Mouse (Mus musculus) liver, adult 2 months (tissue): ENCODE measurements around the gene Sh2d1a. TPM values are rescaled to one million over a fixed set of nuclear protein-coding genes. Genes with fewer than 3 reads are reported as not detected.

Source experiments
- DNase-seq: peaks from one replicate; pipeline ENCODE4 v3.0.0-alpha.2; 2011; ENCODE audit warnings: low read depth, low spot score; ENCODE audit errors: extremely low read depth
- H3K27ac ChIP-seq: fragments of 200-500 bp; replicated peaks from 2 replicates; pipeline ENCODE4 v1.5.1; 2012; ENCODE audit warnings: low read depth, mild to moderate bottlenecking, control low read depth, inconsistent platforms, low read length; ENCODE audit not compliant: insufficient read depth
- H3K27me3 ChIP-seq: fragments of 200-500 bp; 2 replicates; pipeline ENCODE4 v1.6.1; 2012; ENCODE audit warnings: mild to moderate bottlenecking, moderate library complexity, low read length, inconsistent platforms; ENCODE audit not compliant: control insufficient read depth, insufficient read depth
- H3K36me3 ChIP-seq: fragments of 200-500 bp; 2 replicates; pipeline ENCODE4 v1.6.1; 2012; ENCODE audit warnings: low read length, inconsistent platforms; ENCODE audit not compliant: control insufficient read depth, insufficient read depth
- H3K4me1 ChIP-seq: fragments of 200-500 bp; 2 replicates; pipeline ENCODE4 v1.6.1; 2011; ENCODE audit warnings: low read length; ENCODE audit not compliant: control insufficient read depth, insufficient read depth
- H3K4me3 ChIP-seq: fragments of 200-500 bp; 2 replicates; pipeline ENCODE4 v1.5.1; 2011; ENCODE audit warnings: low read depth, mild to moderate bottlenecking, control low read depth, low read length, moderate library complexity; ENCODE audit not compliant: insufficient read depth
- H3K79me2 ChIP-seq: fragments of 200-500 bp; 2 replicates; pipeline ENCODE4 v1.6.1; 2012; ENCODE audit warnings: inconsistent platforms, mild to moderate bottlenecking, low read length, moderate library complexity; ENCODE audit not compliant: control insufficient read depth, insufficient read depth
- H3K9ac ChIP-seq: fragments of 200-500 bp; 2 replicates; pipeline ENCODE4 v1.6.1; 2012; ENCODE audit warnings: low read depth, mild to moderate bottlenecking, control low read depth, inconsistent platforms, low read length
- CTCF ChIP-seq: fragments of 200-500 bp; IDR thresholded peaks from 2 replicates; pipeline ENCODE4 v1.5.1; 2011; ENCODE audit warnings: low read depth, low read length, control low read depth
- POLR2A ChIP-seq: fragments of 200-500 bp; IDR thresholded peaks from 2 replicates; pipeline ENCODE4 v1.6.1; 2011; ENCODE audit warnings: low read length, control low read depth; ENCODE audit not compliant: insufficient read depth; ENCODE audit errors: extremely low read depth
- WGBS: fragments of 180-500 bp; shearing (Covaris S2); methylation state at CpG from one replicate; pipeline ENCODE4 v1.1.7; 2018; 5-methylcytosine and 5-hydroxymethylcytosine counted together
- polyA plus RNA-seq: library from polyadenylated mRNA; depleted of rRNA; stranded (reverse); fragments of >200 nt; gene quantifications from 2 replicates; pipeline ENCODE4 v1.2.3, GENCODE M21; 2012; rRNA removed
- total RNA-seq: library from RNA; depleted of rRNA; stranded (reverse); fragments of >200 nt; gene quantifications from 2 replicates; pipeline ENCODE4 v1.2.3, GENCODE M21; 2014; rRNA removed

Gene Sh2d1a
- total and polyA plus RNA-seq, 2 experiments, result 0.20 to 0.55 TPM

DNA sequence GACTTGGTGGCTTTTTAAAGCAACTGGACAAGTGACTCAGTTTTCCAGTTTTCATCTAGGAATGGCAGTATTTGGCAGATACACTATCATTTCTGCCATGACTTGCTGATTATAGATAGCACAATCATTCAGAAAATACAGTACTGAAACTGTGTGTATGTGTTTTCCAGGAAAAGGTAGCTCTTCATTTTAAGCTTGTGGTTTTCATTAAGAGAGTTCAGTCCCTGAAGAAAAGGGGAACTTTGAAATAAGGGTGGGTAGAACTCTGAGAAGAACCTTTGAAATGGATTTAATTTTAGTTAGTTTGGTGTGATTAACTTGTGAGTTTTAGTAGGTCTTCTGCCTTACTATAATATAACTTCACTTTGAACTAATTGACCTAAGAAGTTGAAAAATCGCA, 42.8 kb downstream of the Sh2d1a start:
- no peak for DNase-seq
- TF ChIP-seq POLR2A (no peak), CTCF (no peak)
- Histone ChIP-seq H3K79me2 (no peaks in the 10 kb centered on the region), H3K36me3 (no peaks in the 10 kb centered on the region), H3K27me3 (no peaks in the 10 kb centered on the region), H3K9ac (no peak overlapping the region), H3K4me3 (no peak overlapping the region), H3K4me1 (no peaks in the 10 kb centered on the region), H3K27ac (no peak overlapping the region)
- 83% methylated on average over 1 of the region's 1 CpGs for WGBS

DNA sequence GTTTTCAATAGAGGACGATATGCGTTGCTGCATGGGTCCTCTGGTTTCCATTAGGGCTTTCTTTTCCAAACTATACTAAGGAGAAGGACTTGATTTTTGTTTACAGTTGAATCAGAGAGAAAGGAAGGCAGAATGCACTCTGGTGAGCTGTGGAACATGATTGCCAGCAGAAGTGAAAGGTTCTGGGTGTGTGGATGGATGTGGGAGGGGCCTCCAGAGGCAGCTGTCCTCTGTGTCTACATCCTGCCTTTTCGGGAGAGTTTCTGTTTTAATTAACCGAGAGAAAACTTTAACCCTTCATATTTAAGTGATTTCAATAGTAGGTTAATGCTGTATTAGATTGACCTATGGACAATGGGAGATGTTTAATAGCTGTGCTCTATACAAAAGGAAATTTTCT, 46.3 kb downstream of the Sh2d1a start:
- Histone ChIP-seq H3K27me3 (no peaks in the 10 kb centered on the region), H3K4me1 (no peaks in the 10 kb centered on the region), H3K36me3 (no peaks in the 10 kb centered on the region), H3K79me2 (no peaks in the 10 kb centered on the region), H3K9ac (no peak overlapping the region), H3K27ac (no peak overlapping the region), H3K4me3 (no peak overlapping the region)
- TF ChIP-seq POLR2A (no peak), CTCF (no peak)
- WGBS, result 65% methylated on average over 4 of the region's 4 CpGs
- no peak for DNase-seq

DNA sequence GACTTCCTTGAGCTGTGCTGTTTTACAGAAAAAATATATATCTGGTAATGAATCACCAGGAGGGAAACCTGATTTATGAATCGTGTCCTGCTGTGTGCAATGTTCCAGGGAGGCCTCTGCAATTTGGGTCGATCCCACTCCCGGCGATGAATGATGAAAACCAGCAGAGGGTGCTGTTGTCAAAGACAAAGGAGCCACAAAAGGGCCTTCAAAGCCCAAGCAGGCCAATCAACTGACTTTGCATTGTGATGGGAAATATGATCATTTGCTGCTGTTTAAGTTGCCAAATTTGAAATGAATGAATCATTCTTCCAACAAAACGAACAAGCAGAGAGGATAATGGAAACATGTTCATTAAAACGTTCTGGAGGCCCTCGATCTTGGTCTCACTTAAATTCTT, 55.0 kb downstream of the Sh2d1a start:
- DNase-seq, result peak; percentile 9

DNA sequence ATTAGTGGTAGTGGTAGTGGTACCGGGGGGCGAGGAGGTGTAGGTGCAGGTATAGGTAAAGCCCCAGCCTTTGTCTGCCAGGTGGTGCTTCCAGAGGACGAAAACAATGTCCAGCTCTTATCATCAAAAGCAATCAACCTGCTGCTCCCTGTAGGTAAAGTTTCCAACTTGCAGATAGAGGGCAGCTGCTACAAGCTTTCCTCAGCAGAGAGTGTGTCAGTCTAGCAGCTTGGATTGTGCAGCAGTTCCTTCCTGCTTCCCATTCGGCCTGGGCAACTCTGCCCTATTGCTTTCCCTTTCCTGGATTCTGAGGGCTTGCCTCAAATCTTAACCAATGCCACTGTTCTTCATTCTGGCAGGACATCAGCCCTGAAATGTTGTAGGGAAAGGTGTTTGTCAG, 56.4 kb downstream of the Sh2d1a start:
- Histone ChIP-seq H3K27me3 (no peaks in the 10 kb centered on the region), H3K27ac (no peak overlapping the region), H3K4me1 (no peaks in the 10 kb centered on the region), H3K4me3 (no peak overlapping the region), H3K79me2 (no peaks in the 10 kb centered on the region), H3K9ac (no peak overlapping the region), H3K36me3 (no peaks in the 10 kb centered on the region)
- no peak for TF ChIP-seq POLR2A
- DNase-seq, result no peak
- 53% methylated on average over 4 of the region's 4 CpGs for WGBS

More for the DNA sequence above, 55.0 kb downstream of the Sh2d1a start:
- no peaks in the 10 kb centered on the region for H3K27me3 ChIP-seq
- no peak overlapping the region for H3K27ac ChIP-seq
- H3K36me3 ChIP-seq, result no peaks in the 10 kb centered on the region
- 16% methylated on average over 7 of the region's 7 CpGs for WGBS
- H3K4me3 ChIP-seq, result no peak overlapping the region
- H3K79me2 ChIP-seq, result no peaks in the 10 kb centered on the region
- no peaks in the 10 kb centered on the region for H3K4me1 ChIP-seq
- TF ChIP-seq CTCF (peak; percentile 52), POLR2A (no peak)
- H3K9ac ChIP-seq, result no peak overlapping the region

Other genes starting within 250 kb of the Sh2d1a start
- gene Tex13c2, start 12.8 kb upstream of the Sh2d1a start, total RNA-seq, result not detected in 2 replicates
- not detected in 2 replicates for gene Tex13c2, start 12.8 kb upstream of the Sh2d1a start, polyA plus RNA-seq